Mouse (Mus musculus) midbrain, postnatal 0 days (tissue): ENCODE measurements around the gene Atp23. TPM values are rescaled to one million over a fixed set of nuclear protein-coding genes. Genes with fewer than 3 reads are reported as not detected.

ENCODE experiments used
- ATAC-seq: fragments of 200-750 bp; cut with Nextera tagmentation; 2 replicates; pipeline ENCODE4 v1.8.0; 2017; ENCODE audit warnings: moderate number of reproducible peaks, mild to moderate bottlenecking, moderate TSS enrichment, moderate library complexity; ENCODE audit not compliant: low FRiP score
- DNase-seq: peaks from one replicate; pipeline ENCODE4 v3.0.0-alpha.2; 2015; ENCODE audit warnings: low spot score
- H3K27ac ChIP-seq: fragments of 300-500 bp; sonication (generic); 2 replicates; pipeline ENCODE4 v1.5.1; 2014; ENCODE audit warnings: low read depth, mild to moderate bottlenecking, low read length, mixed read lengths
- H3K27me3 ChIP-seq: fragments of 300-500 bp; sonication (generic); 2 replicates; pipeline ENCODE4 v1.6.1; 2014; ENCODE audit warnings: low read length, control low read depth, mixed read lengths; ENCODE audit not compliant: insufficient read depth
- H3K36me3 ChIP-seq: fragments of 300-500 bp; sonication (generic); 2 replicates; pipeline ENCODE4 v1.6.1; 2014; ENCODE audit warnings: low read length, control low read depth, mixed read lengths; ENCODE audit not compliant: insufficient read depth
- H3K4me1 ChIP-seq: fragments of 300-500 bp; sonication (generic); 2 replicates; pipeline ENCODE4 v1.6.1; 2014; ENCODE audit warnings: mild to moderate bottlenecking, control low read depth, antibody characterized with exemption, low read length, mixed read lengths; ENCODE audit not compliant: insufficient read depth
- H3K4me2 ChIP-seq: fragments of 300-500 bp; sonication (generic); 2 replicates; pipeline ENCODE4 v1.6.1; 2014; ENCODE audit warnings: low read depth, mild to moderate bottlenecking, low read length, mixed read lengths; ENCODE audit not compliant: poor library complexity, severe bottlenecking
- H3K4me3 ChIP-seq: fragments of 300-500 bp; sonication (generic); 2 replicates; pipeline ENCODE4 v1.5.1; 2014; ENCODE audit warnings: low read depth, mild to moderate bottlenecking, low read length, moderate library complexity
- H3K9ac ChIP-seq: fragments of 300-500 bp; sonication (generic); replicated peaks from 2 replicates; pipeline ENCODE4 v1.6.1; 2014; ENCODE audit warnings: mild to moderate bottlenecking, low read length, moderate library complexity, mixed read lengths; ENCODE audit not compliant: poor library complexity, severe bottlenecking
- H3K9me3 ChIP-seq: fragments of 300-500 bp; sonication (generic); 2 replicates; pipeline ENCODE4 v1.6.1; 2016; ENCODE audit warnings: low read length, control low read depth
- CTCF ChIP-seq: IDR thresholded peaks from 2 replicates; pipeline ENCODE4 v1.5.1; 2016; ENCODE audit warnings: antibody characterized with exemption, mild to moderate bottlenecking
- WGBS: fragments of 180-500 bp; shearing (Covaris S2); extraction: QIAGEN DNeasy Blood & Tissue Kit; methylation state at CpG from one replicate; pipeline ENCODE4 v1.1.7; 2014; 5-methylcytosine and 5-hydroxymethylcytosine counted together
- polyA plus RNA-seq: library from polyadenylated mRNA; unstranded; fragments of >200 nt; fragmentation: Nextera tagmentation; extraction: Ambion mirVana; gene quantifications from 2 replicates; pipeline ENCODE4 v1.2.1, GENCODE M21; 2015
- total RNA-seq: library from RNA; depleted of rRNA; stranded (reverse); fragments of >200 nt; gene quantifications from 2 replicates; pipeline ENCODE4 v1.2.3, GENCODE M21; 2014

Gene Atp23
- total and polyA plus RNA-seq, 2 experiments from 2014 or later = 17.4 to 18.4 TPM

GRCm38 (mm10) chr10:126873755-126874154 is 27.4 kb downstream of the Atp23 start:
- H3K9ac ChIP-seq = no peak overlapping the region
- TF ChIP-seq CTCF = no peak
- ATAC-seq (no peak), DNase-seq (no peak)
- H3K9me3 ChIP-seq = no peaks in the 10 kb centered on the region
- H3K4me3 ChIP-seq = no peak overlapping the region
- H3K27me3 ChIP-seq = no peaks in the 10 kb centered on the region
- H3K36me3 ChIP-seq = 0 out of 2 replicates have a peak, but pooled peaks cover 3% of the 10 kb centered on the region
- WGBS = 89% methylated on average over 3 of the region's 3 CpGs
- H3K27ac ChIP-seq = no peak overlapping the region
- no peaks in the 10 kb centered on the region for H3K4me1 ChIP-seq
- H3K4me2 ChIP-seq = no peak overlapping the region

DNA sequence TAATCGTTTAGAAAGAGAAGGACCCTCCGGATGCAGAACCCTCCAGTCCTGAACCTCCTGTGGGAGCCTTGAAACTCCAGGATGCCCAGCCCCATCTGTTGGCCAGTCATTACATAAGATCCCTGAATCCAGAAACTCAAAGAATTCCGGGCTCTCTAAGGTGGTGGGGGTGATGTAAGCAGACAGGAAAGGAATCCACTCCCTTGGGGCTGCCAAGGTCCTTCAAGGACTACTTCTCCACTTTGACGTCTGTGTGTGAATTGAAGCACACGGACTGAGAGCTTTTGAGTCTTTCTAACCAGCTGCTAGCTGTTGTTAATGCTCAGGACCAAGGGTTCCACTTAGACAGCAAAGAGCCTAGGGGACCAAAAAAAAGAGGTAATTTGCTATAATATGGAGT is 28.9 kb downstream of the Atp23 start:
- H3K9ac ChIP-seq = no peak overlapping the region
- H3K4me2 ChIP-seq = no peak overlapping the region
- 73% methylated on average over 5 of the region's 5 CpGs for WGBS
- no peak overlapping the region for H3K27ac ChIP-seq
- no peaks in the 10 kb centered on the region for H3K4me1 ChIP-seq
- DNase-seq (no peak), ATAC-seq (no peak)
- no peaks in the 10 kb centered on the region for H3K27me3 ChIP-seq
- 0 out of 2 replicates have a peak, but pooled peaks cover 3% of the 10 kb centered on the region for H3K36me3 ChIP-seq
- H3K4me3 ChIP-seq = no peak overlapping the region
- H3K9me3 ChIP-seq = no peaks in the 10 kb centered on the region
- no peak for TF ChIP-seq CTCF

DNA sequence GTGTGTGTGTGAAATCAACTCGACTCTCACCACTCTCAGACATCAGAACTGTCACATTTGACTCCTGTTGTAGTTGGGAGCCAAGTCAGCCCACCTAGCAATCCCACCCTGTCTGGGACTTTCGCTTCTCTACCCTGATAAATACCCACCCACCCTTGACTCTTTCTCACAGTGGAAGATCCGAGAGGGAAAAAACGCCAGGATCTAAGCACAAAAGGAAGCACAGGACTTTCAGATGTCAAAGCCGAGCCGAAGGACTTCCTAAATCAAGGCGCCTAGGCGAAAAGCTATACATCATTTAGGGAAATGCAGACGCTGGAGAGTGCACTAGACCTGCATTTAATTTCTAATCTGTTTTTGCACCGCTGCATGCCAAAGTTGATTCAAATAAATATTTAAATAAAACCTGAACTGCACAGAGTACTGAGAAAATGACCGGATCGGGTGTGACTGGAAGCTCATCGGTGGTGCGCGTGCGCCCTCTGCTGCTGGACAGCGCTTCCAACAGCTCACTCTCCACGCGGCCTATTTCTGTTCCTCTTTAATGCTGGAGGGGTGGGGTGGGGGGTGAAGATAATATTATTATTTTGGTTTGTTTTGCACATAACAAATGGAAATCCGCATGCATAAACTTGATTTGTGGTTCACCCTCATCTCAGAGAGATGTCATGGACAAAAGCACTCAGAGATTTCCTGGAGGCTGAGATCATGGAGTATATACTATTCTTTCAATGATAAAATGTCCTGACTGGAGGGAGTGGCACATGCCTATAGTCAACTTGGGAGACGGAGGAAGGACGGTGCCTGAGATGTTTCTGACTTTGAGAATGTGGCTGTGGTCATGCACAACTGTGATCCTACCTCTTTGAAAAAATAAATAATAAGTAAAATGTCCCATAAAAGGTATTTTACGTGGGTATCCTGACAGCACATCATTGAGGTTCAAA is 31.5 kb downstream of the Atp23 start:
- H3K27ac ChIP-seq = no peak overlapping the region
- H3K4me2 ChIP-seq = peak overlapping the region; percentile 43
- peak; percentile 78 for DNase-seq
- H3K4me3 ChIP-seq = no peak overlapping the region; the same call in 1 of the 2 replicates
- no peaks in the 10 kb centered on the region for H3K36me3 ChIP-seq
- no peaks in the 10 kb centered on the region for H3K27me3 ChIP-seq
- 15% methylated on average over 23 of the region's 23 CpGs for WGBS
- 0 out of 2 replicates have a peak overlapping the region, but pooled peaks have one; percentile 33 for H3K9ac ChIP-seq
- no peaks in the 10 kb centered on the region for H3K9me3 ChIP-seq
- H3K4me1 ChIP-seq = no peaks in the 10 kb centered on the region
- peak; percentile 94 for TF ChIP-seq CTCF
- 0 out of 2 replicates have a peak, but pooled peaks have one; percentile 47 for ATAC-seq

GRCm38 (mm10) chr10:126865284-126865683 is 35.9 kb downstream of the Atp23 start:
- H3K36me3 ChIP-seq = no peaks in the 10 kb centered on the region
- 92% methylated on average over 8 of the region's 8 CpGs for WGBS
- no peak for TF ChIP-seq CTCF
- DNase-seq = no peak
- no peak for ATAC-seq
- H3K9ac ChIP-seq = no peak overlapping the region
- no peak overlapping the region for H3K4me3 ChIP-seq
- H3K27me3 ChIP-seq = no peaks in the 10 kb centered on the region
- H3K4me1 ChIP-seq = no peaks in the 10 kb centered on the region
- no peak overlapping the region for H3K27ac ChIP-seq
- H3K4me2 ChIP-seq = no peak overlapping the region
- H3K9me3 ChIP-seq = no peaks in the 10 kb centered on the region

DNA sequence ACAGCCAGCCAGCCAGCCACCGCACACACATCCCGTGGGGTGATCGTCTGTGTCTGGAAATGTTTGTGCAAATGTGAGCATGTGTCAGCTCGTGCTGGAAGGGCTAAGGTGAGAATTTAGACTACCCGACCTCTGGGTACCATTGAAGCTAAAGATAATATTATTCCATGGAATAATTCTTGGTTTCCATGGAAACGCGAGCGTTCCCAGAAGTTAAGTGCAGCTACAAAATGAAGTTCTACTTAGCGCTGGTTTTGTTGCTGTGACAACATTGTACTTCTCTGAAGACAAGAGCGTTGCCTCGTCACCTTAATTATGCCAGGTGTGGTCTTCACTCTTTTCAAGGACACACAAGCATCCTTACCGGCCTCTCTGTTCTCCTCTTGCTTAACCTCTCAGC is 39.0 kb downstream of the Atp23 start:
- Histone ChIP-seq H3K36me3 (no peaks in the 10 kb centered on the region), H3K4me1 (no peaks in the 10 kb centered on the region), H3K4me3 (no peak overlapping the region), H3K27ac (peak overlapping the region; percentile 14; the same call in 1 of the 2 replicates), H3K9me3 (no peaks in the 10 kb centered on the region), H3K27me3 (no peaks in the 10 kb centered on the region), H3K9ac (no peak overlapping the region), H3K4me2 (peak overlapping the region; percentile 24)
- peak; percentile 34 for DNase-seq
- no peak for TF ChIP-seq CTCF
- no peak for ATAC-seq
- 46% methylated on average over 12 of the region's 12 CpGs for WGBS

GRCm38 (mm10) chr10:126853286-126853685 is 47.9 kb downstream of the Atp23 start:
- H3K4me3 ChIP-seq = no peak overlapping the region
- no peak overlapping the region for H3K9ac ChIP-seq
- peak; percentile 46 for TF ChIP-seq CTCF
- no peaks in the 10 kb centered on the region for H3K27me3 ChIP-seq
- 84% methylated on average over 10 of the region's 10 CpGs for WGBS
- H3K4me1 ChIP-seq = no peaks in the 10 kb centered on the region
- no peaks in the 10 kb centered on the region for H3K36me3 ChIP-seq
- no peak overlapping the region for H3K27ac ChIP-seq
- ATAC-seq (no peak), DNase-seq (no peak)
- no peaks in the 10 kb centered on the region for H3K9me3 ChIP-seq
- H3K4me2 ChIP-seq = no peak overlapping the region
